Mouse (Mus musculus): ENCODE results near the gene Hoxc13. TPM values are rescaled to one million over a fixed set of nuclear protein-coding genes. Genes with fewer than 3 reads are reported as not detected.
A peak's percentile ranks its signal among the peaks of the same experiment; 100 is the strongest.

Gene Hoxc13
- polyA plus RNA-seq, 1 experiment from 2014 or later, result not detected

- ATAC-seq (ENCODE audit: low read depth) (no peak), DNase-seq (no peak)
- Histone ChIP-seq H3K4me1 (replicated peaks) (0 out of 2 replicates have a peak, but pooled peaks cover 2% of the 10 kb centered on the region), H3K4me2 (no peak within 1 kb of the TSS), H3K9me3 (replicated peaks) (no peaks in the 10 kb centered on the region), H3K4me3 (replicated peaks) (no peak within 1 kb of the TSS), H3K36me3 (no peaks in the 10 kb centered on the region), H3K27me3 (peaks cover 98% of the 10 kb centered on the region), H3K9ac (no peak within 1 kb of the TSS), H3K27ac (no peak within 1 kb of the TSS)
- 4% methylated on average over 27 of the region's 27 CpGs for WGBS (ENCODE audit: insufficient replicate concordance)
Measured at GRCm38 (mm10) chr15:102966776-102967311, 45.9 kb downstream of the Hoxc13 start, which contains the start of gene Hoxc10. Gene Hoxc10, plus strand, starts transcription at chr15:102966796.

GRCm38 (mm10) chr15:102967312-102967510, 46.3 kb downstream of the Hoxc13 start, which contains the start of gene Hoxc5:
Gene Hoxc5, plus strand, starts transcription at chr15:102967443.
- Histone ChIP-seq H3K4me2 (no peak within 1 kb of the TSS), H3K27ac (no peak within 1 kb of the TSS), H3K4me1 (replicated peaks) (0 out of 2 replicates have a peak, but pooled peaks cover 2% of the 10 kb centered on the region), H3K27me3 (peaks cover 99% of the 10 kb centered on the region), H3K9ac (no peak within 1 kb of the TSS), H3K9me3 (replicated peaks) (no peaks in the 10 kb centered on the region), H3K36me3 (no peaks in the 10 kb centered on the region), H3K4me3 (replicated peaks) (no peak within 1 kb of the TSS)
- 4% methylated on average over 12 of the region's 12 CpGs for WGBS (ENCODE audit: insufficient replicate concordance)
- DNase-seq, result no peak
- no peak for ATAC-seq (ENCODE audit: low read depth)

- no peak overlapping the region for H3K4me3 ChIP-seq (replicated peaks)
Measured at GRCm38 (mm10) chr15:102967511-102968397, 46.9 kb downstream of the Hoxc13 start.

GRCm38 (mm10) chr15:102969296-102969695, 48.4 kb downstream of the Hoxc13 start:
- Histone ChIP-seq H3K9ac (no peak overlapping the region), H3K27me3 (peaks cover 99% of the 10 kb centered on the region), H3K27ac (no peak overlapping the region), H3K36me3 (no peaks in the 10 kb centered on the region), H3K9me3 (replicated peaks) (no peaks in the 10 kb centered on the region), H3K4me3 (replicated peaks) (no peak overlapping the region), H3K4me1 (replicated peaks) (0 out of 2 replicates have a peak, but pooled peaks cover 2% of the 10 kb centered on the region), H3K4me2 (no peak overlapping the region)
- no peak for ATAC-seq (ENCODE audit: low read depth)
- 18% methylated on average over 1 of the region's 1 CpGs for WGBS (ENCODE audit: insufficient replicate concordance)
- no peak for DNase-seq

More at GRCm38 (mm10) chr15:102967511-102968397, 46.9 kb downstream of the Hoxc13 start:
- ATAC-seq (ENCODE audit: low read depth), result no peak
- H3K27ac ChIP-seq, result no peak overlapping the region
- no peak overlapping the region for H3K4me2 ChIP-seq
- 0 out of 2 replicates have a peak, but pooled peaks cover 2% of the 10 kb centered on the region for H3K4me1 ChIP-seq (replicated peaks)
- DNase-seq, result no peak
- H3K9ac ChIP-seq, result no peak overlapping the region
- H3K36me3 ChIP-seq, result no peaks in the 10 kb centered on the region
- H3K9me3 ChIP-seq (replicated peaks), result no peaks in the 10 kb centered on the region
- H3K27me3 ChIP-seq, result peaks cover 99% of the 10 kb centered on the region
- WGBS (ENCODE audit: insufficient replicate concordance), result 3% methylated on average over 34 of the region's 34 CpGs

GRCm38 (mm10) chr15:102970740-102971139, 49.8 kb downstream of the Hoxc13 start:
- Histone ChIP-seq H3K27me3 (peaks cover 99% of the 10 kb centered on the region), H3K9ac (no peak overlapping the region), H3K36me3 (no peaks in the 10 kb centered on the region), H3K4me1 (replicated peaks) (0 out of 2 replicates have a peak, but pooled peaks cover 2% of the 10 kb centered on the region), H3K4me2 (no peak overlapping the region), H3K27ac (no peak overlapping the region), H3K4me3 (replicated peaks) (no peak overlapping the region), H3K9me3 (replicated peaks) (no peaks in the 10 kb centered on the region)
- ATAC-seq (ENCODE audit: low read depth), result no peak
- DNase-seq, result no peak
- 2% methylated on average over 12 of the region's 12 CpGs for WGBS (ENCODE audit: insufficient replicate concordance)

DNA sequence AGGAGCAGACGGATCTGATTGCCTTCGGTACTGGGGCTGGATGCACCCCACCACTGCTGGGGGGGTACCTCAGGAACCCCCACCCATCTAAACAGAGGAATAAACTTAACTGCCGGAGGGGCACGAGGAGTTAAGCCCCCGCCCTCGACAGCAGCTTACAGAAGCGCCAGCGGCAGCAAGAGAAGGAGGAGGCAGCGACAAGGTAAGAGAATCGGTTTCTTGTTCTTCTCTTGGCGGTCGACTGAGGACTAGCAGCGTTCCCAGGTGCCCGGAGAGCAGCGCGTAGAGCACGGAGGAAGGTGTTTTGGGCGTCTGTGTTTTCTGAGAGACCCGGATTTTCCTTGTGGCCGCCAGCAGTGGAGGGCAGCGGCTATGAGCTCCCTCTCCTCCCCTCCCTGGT, 51.4 kb downstream of the Hoxc13 start:
- Histone ChIP-seq H3K9ac (no peak overlapping the region), H3K4me1 (replicated peaks) (no peaks in the 10 kb centered on the region), H3K4me2 (no peak overlapping the region), H3K9me3 (replicated peaks) (no peaks in the 10 kb centered on the region), H3K4me3 (replicated peaks) (no peak overlapping the region), H3K36me3 (no peaks in the 10 kb centered on the region), H3K27ac (no peak overlapping the region), H3K27me3 (peaks cover 99% of the 10 kb centered on the region)
- no peak for DNase-seq
- WGBS (ENCODE audit: insufficient replicate concordance), result 3% methylated on average over 21 of the region's 21 CpGs
- ATAC-seq (ENCODE audit: low read depth), result no peak

DNA sequence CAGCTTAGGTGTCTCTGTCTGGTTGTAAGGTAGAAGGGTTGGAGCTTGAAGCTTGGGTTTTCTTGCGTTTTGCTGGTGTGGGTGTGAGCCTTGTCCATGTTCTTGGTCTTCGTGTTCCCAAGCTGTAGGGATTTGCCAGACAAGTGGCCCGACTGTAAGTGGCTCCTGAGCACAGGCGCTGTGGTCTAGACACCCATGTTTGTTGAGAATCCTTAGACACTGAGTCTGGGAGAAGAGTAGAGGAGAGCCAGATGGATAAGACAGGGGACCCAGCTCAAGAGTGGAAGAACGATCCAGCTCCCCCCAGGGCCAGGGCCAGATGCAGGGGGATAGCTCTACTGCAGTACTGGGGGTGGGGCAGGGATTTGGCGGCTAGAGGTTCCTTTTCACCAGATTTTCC, 51.9 kb downstream of the Hoxc13 start:
- no peaks in the 10 kb centered on the region for H3K4me1 ChIP-seq (replicated peaks)
- H3K36me3 ChIP-seq, result no peaks in the 10 kb centered on the region
- 1% methylated on average over 6 of the region's 6 CpGs for WGBS (ENCODE audit: insufficient replicate concordance)
- DNase-seq (no peak), ATAC-seq (ENCODE audit: low read depth) (no peak)
- H3K27ac ChIP-seq, result no peak overlapping the region
- H3K4me2 ChIP-seq, result no peak overlapping the region
- H3K4me3 ChIP-seq (replicated peaks), result no peak overlapping the region
- no peaks in the 10 kb centered on the region for H3K9me3 ChIP-seq (replicated peaks)
- no peak overlapping the region for H3K9ac ChIP-seq
- peaks cover 99% of the 10 kb centered on the region for H3K27me3 ChIP-seq

- no peaks in the 10 kb centered on the region for H3K9me3 ChIP-seq (replicated peaks)
- peaks cover 100% of the 10 kb centered on the region for H3K27me3 ChIP-seq
- WGBS (ENCODE audit: insufficient replicate concordance), result 7% methylated on average over 7 of the region's 7 CpGs
- H3K4me3 ChIP-seq (replicated peaks), result no peak overlapping the region
- H3K4me2 ChIP-seq, result no peak overlapping the region
- no peaks in the 10 kb centered on the region for H3K36me3 ChIP-seq
- H3K9ac ChIP-seq, result no peak overlapping the region
- DNase-seq (no peak), ATAC-seq (ENCODE audit: low read depth) (no peak)
- H3K4me1 ChIP-seq (replicated peaks), result no peaks in the 10 kb centered on the region
- H3K27ac ChIP-seq, result no peak overlapping the region
Measured at GRCm38 (mm10) chr15:102975034-102975433, 54.1 kb downstream of the Hoxc13 start.

GRCm38 (mm10) chr15:102975688-102976111, 54.8 kb downstream of the Hoxc13 start:
- Histone ChIP-seq H3K9ac (no peak overlapping the region), H3K9me3 (replicated peaks) (no peaks in the 10 kb centered on the region), H3K4me3 (replicated peaks) (no peak overlapping the region), H3K4me1 (replicated peaks) (no peaks in the 10 kb centered on the region), H3K36me3 (no peaks in the 10 kb centered on the region), H3K27me3 (peaks cover 100% of the 10 kb centered on the region), H3K27ac (no peak overlapping the region), H3K4me2 (no peak overlapping the region)
- DNase-seq (no peak), ATAC-seq (ENCODE audit: low read depth) (no peak)
- WGBS (ENCODE audit: insufficient replicate concordance), result 2% methylated on average over 21 of the region's 21 CpGs

GRCm38 (mm10) chr15:102976171-102976570, 55.3 kb downstream of the Hoxc13 start, which contains the start of gene Hoxc9:
Gene Hoxc9, plus strand, starts transcription at chr15:102976439.
- H3K36me3 ChIP-seq, result no peaks in the 10 kb centered on the region
- no peak within 1 kb of the TSS for H3K27ac ChIP-seq
- 0% methylated on average over 11 of the region's 20 CpGs for WGBS (ENCODE audit: insufficient replicate concordance)
- peaks cover 100% of the 10 kb centered on the region for H3K27me3 ChIP-seq
- H3K4me3 ChIP-seq (replicated peaks), result peak within 1 kb of the TSS; percentile 23
- ATAC-seq (ENCODE audit: low read depth) (no peak), DNase-seq (no peak)
- H3K4me1 ChIP-seq (replicated peaks), result no peaks in the 10 kb centered on the region
- H3K9ac ChIP-seq, result no peak within 1 kb of the TSS
- peak within 1 kb of the TSS; percentile 32; the same call in 1 of the 2 replicates for H3K4me2 ChIP-seq
- no peaks in the 10 kb centered on the region for H3K9me3 ChIP-seq (replicated peaks)

DNA sequence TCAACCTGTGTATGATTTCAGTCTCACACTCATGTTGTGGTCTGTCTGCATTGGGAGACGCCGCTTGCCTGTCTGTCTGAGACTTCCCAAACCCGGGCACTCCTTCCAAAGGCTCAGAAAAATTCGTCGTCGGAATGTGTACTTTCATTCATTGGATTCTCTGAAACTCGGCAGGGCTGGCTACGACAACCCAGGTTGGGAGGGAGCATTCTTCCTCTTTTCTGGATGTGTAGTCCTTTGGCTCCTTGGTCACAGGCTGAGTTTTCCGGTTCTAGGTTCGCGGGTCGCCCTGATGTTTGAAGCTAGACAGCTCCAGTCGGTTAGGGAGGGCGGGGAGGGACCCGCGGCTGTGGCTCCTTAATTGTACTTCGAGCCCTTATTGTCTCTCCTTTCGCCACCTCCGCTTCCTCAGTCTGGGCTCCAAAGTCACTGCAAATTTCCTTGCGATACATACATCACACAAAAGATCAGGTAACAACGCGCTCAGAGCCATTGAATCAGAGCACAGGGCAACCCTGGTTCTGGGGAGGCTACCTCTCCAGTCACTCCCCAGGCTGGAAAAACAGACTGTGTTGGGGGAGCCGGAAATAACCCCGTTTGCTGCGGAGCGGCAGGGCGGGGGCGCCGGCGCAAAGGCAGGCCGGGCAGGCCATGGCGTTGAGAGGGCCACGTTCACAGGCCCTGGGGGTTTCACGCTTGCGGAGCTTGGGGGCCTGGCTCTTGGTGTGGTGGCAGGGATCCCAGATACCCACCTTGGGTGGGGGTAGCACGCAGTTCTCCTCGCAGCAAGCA, 55.9 kb downstream of the Hoxc13 start:
- H3K27me3 ChIP-seq, result peaks cover 100% of the 10 kb centered on the region
- no peak for ATAC-seq (ENCODE audit: low read depth)
- WGBS (ENCODE audit: insufficient replicate concordance), result 1% methylated on average over 37 of the region's 37 CpGs
- no peak for DNase-seq
- H3K9me3 ChIP-seq (replicated peaks), result no peaks in the 10 kb centered on the region
- no peak overlapping the region for H3K9ac ChIP-seq
- H3K4me3 ChIP-seq (replicated peaks), result peak overlapping the region; percentile 23
- 0 out of 2 replicates have a peak, but pooled peaks cover 4% of the 10 kb centered on the region for H3K4me1 ChIP-seq (replicated peaks)
- H3K36me3 ChIP-seq, result no peaks in the 10 kb centered on the region
- no peak overlapping the region for H3K27ac ChIP-seq
- peak overlapping the region; percentile 32; the same call in 1 of the 2 replicates for H3K4me2 ChIP-seq
